Mouse (Mus musculus): ENCODE measurements around the gene F2r.

DNA sequence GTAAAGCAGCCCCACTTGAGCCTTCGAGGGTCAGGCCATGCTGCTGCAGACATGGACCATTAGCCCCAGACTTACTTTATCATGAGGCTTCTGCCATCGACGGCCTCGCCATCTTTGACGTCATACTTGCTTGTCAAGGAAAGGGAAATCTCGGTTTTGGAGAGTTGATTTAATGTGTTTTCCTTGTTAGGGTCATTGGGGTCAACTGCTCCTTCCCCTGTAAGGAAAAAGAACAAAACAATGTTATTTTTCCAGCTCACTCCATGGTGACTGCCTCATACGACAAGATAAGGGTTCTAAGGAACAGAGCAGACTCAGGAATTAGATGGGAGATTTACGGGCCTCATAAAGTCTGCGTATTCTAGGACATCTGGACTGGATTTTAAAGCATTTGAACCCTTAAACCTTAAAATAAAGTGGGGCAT, 28.4 kb upstream of the F2r start:
- no peak for TF ChIP-seq CTCF (IDR thresholded peaks at IDR 0.05; ENCODE audit: low read depth)
- no peak for TF ChIP-seq EP300 (optimal IDR thresholded peaks at IDR 0.05)
